Mouse (Mus musculus) Patski (cell line): ENCODE results near the gene Men1. TPM values are rescaled to one million over a fixed set of nuclear protein-coding genes. Genes with fewer than 3 reads are reported as not detected.

ENCODE experiments used
- ATAC-seq: fragments of 100-300 bp; one replicate; pipeline ENCODE4 v1.8.0; 2021
- CTCF ChIA-PET: fragments of 350-600 bp; sonication (Branson Sonifier 250); formaldehyde crosslinking; loops from one replicate; lab custom pipeline; 2022; ENCODE audit warnings: inconsistent platforms; lab: Charles Lee
- POLR2A ChIA-PET: fragments of 350-600 bp; sonication (Branson Sonifier 250); formaldehyde crosslinking; loops from one replicate; lab custom pipeline; 2022; ENCODE audit warnings: antibody characterized with exemption, inconsistent platforms; lab: Charles Lee
- DNase-seq: peaks from one replicate; pipeline ENCODE4 v3.0.0-alpha.2; 2011; ENCODE audit warnings: low read depth, low spot score
- H3K27me3 ChIP-seq: fragments of 371-371 bp; one replicate; pipeline ENCODE4 v1.5.1; 2021
- CTCF ChIP-seq: fragments of 100-300 bp; IDR thresholded peaks from one replicate; pipeline ENCODE4 v1.5.1; 2021
- in situ Hi-C: fragments of 300-500 bp; cut with MboI; formaldehyde crosslinking; loops from 3 replicates; pipeline ENCODE4 v1.11.1; 2018; ENCODE audit warnings: low pct_unique_long_range_greater_than_20kb, mixed read lengths
- polyA plus RNA-seq: library from polyadenylated mRNA; unstranded; gene quantifications from one replicate; pipeline ENCODE4 v1.2.3, GENCODE M21; 2021

Gene Men1
- polyA plus RNA-seq, 1 experiment from 2014 or later = 63.2 TPM

- in situ Hi-C loops = no loop called here
- ChIA-PET POLR2A (interaction anchor here (1.1 to 1.2 kb wide), 2 partner anchors 11 to 16 kb away, joined by 3 to 4 read pairs; no protein-coding TSS in a partner anchor), CTCF (no interaction called here)
- DNase-seq (no peak), ATAC-seq (no peak)
- H3K27me3 ChIP-seq = no peaks in the 10 kb centered on the region
- TF ChIP-seq CTCF = no peak
Observed at GRCm38 (mm10) chr19:6384954-6385353, 50.2 kb downstream of the Men1 start.

- ChIA-PET POLR2A (no interaction called here), CTCF (no interaction called here)
- DNase-seq (no peak), ATAC-seq (no peak)
- TF ChIP-seq CTCF = no peak
- H3K27me3 ChIP-seq = no peaks in the 10 kb centered on the region
- in situ Hi-C loops = no loop called here
Observed at GRCm38 (mm10) chr19:6385419-6385818, 50.6 kb downstream of the Men1 start.

GRCm38 (mm10) chr19:6385821-6386220 is 51.0 kb downstream of the Men1 start:
- in situ Hi-C loops = no loop called here

GRCm38 (mm10) chr19:6386234-6386633 is 51.5 kb downstream of the Men1 start:
- in situ Hi-C loops = no loop called here
- ATAC-seq (no peak), DNase-seq (no peak)
- no peaks in the 10 kb centered on the region for H3K27me3 ChIP-seq
- POLR2A ChIA-PET = no interaction called here
- CTCF ChIA-PET = no interaction called here
- no peak for TF ChIP-seq CTCF

More at GRCm38 (mm10) chr19:6385821-6386220, 51.0 kb downstream of the Men1 start:
- no peaks in the 10 kb centered on the region for H3K27me3 ChIP-seq
- TF ChIP-seq CTCF = no peak
- ChIA-PET POLR2A (no interaction called here), CTCF (no interaction called here)
- no peak for DNase-seq
- ATAC-seq = no peak

- TF ChIP-seq CTCF = no peak
- in situ Hi-C loops = no loop called here
- no peaks in the 10 kb centered on the region for H3K27me3 ChIP-seq
- no peak for DNase-seq
- POLR2A ChIA-PET = no interaction called here
- CTCF ChIA-PET = no interaction called here
- no peak for ATAC-seq
Observed at GRCm38 (mm10) chr19:6388006-6388405, 53.2 kb downstream of the Men1 start.

- no peak for TF ChIP-seq CTCF
- in situ Hi-C loops = no loop called here
- ChIA-PET CTCF (no interaction called here), POLR2A (interaction anchor here (0.6 kb wide), 1 partner anchor 9 kb away, joined by 3 read pairs; no protein-coding TSS in a partner anchor)
- DNase-seq = no peak
- ATAC-seq = no peak
- H3K27me3 ChIP-seq = no peaks in the 10 kb centered on the region
Observed at GRCm38 (mm10) chr19:6389803-6390202, 55.0 kb downstream of the Men1 start.

GRCm38 (mm10) chr19:6390251-6390650 is 55.5 kb downstream of the Men1 start:
- in situ Hi-C loops = no loop called here

More at GRCm38 (mm10) chr19:6390251-6390650, 55.5 kb downstream of the Men1 start:
- no peak for ATAC-seq
- no peaks in the 10 kb centered on the region for H3K27me3 ChIP-seq
- ChIA-PET POLR2A (interaction anchor here (0.8 kb wide), 1 partner anchor 11 kb away, joined by 3 read pairs; no protein-coding TSS in a partner anchor), CTCF (no interaction called here)
- DNase-seq = no peak
- TF ChIP-seq CTCF = no peak

Other genes with a start within 250 kb of the Men1 start
- 16.4 TPM for gene Cdca5, start 250.0 kb upstream of the Men1 start, polyA plus RNA-seq
- 0.33 TPM for gene AC131692.1, start 240.6 kb upstream of the Men1 start, polyA plus RNA-seq
- 0.54 TPM for gene Naaladl1, start 229.2 kb upstream of the Men1 start, polyA plus RNA-seq
- gene Sac3d1, start 216.3 kb upstream of the Men1 start, polyA plus RNA-seq = 17.0 TPM
- gene Snx15, start 206.7 kb upstream of the Men1 start, polyA plus RNA-seq = 40.4 TPM
- gene Batf2, start 194.0 kb upstream of the Men1 start, polyA plus RNA-seq = 0.08 TPM
- gene Arl2, start 193.4 kb upstream of the Men1 start, polyA plus RNA-seq = 122 TPM
- gene Majin, start 150.6 kb upstream of the Men1 start, polyA plus RNA-seq = not detected
- 0.26 TPM for gene Gpha2, start 108.6 kb upstream of the Men1 start, polyA plus RNA-seq
- 172 TPM for gene Ppp2r5b, start 99.1 kb upstream of the Men1 start, polyA plus RNA-seq
- gene Atg2a, start 93.3 kb upstream of the Men1 start, polyA plus RNA-seq = 32.5 TPM
- 88.7 TPM for gene Ehd1, start 58.3 kb upstream of the Men1 start, polyA plus RNA-seq
- 41.2 TPM for gene Cdc42bpg, start 28.5 kb upstream of the Men1 start, polyA plus RNA-seq
- gene Map4k2, start 6.2 kb downstream of the Men1 start, polyA plus RNA-seq = 45.6 TPM
- gene Sf1, start 28.7 kb downstream of the Men1 start, polyA plus RNA-seq = 186 TPM
- 1.0 TPM for gene Pygm, start 49.4 kb downstream of the Men1 start, polyA plus RNA-seq
- 7.0 TPM for gene Rasgrp2, start 64.4 kb downstream of the Men1 start, polyA plus RNA-seq
- gene Nrxn2, start 83.8 kb downstream of the Men1 start, polyA plus RNA-seq = not detected
- not detected for gene Slc22a12, start 208.1 kb downstream of the Men1 start, polyA plus RNA-seq